Mouse (Mus musculus): Measurements from ENCODE around the gene Morc3.

The Morc3 gene

DNA sequence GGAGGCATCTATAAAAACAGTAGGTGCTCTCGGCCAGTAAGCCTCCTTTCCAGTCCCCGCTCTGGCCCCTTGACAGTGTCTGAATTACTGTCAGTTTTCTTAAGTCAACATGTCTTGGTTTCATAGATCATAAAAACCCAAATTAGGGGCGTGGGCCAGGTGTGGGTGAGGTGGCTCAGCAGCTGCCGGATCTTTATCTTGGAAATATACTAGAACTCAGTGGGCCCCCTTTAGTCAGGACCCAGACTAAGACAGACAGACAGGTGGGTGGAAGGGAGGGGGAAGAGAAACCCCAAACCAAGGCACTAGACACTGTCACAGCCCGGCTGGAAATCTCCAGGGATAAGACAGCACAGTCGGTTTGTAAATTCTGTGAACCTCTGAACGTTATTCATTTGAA lies 91.9 kb downstream of the Morc3 start:
- DNase-seq, result no peak
